Mouse (Mus musculus): ENCODE results near the gene Gm17604. TPM values are rescaled to one million over a fixed set of nuclear protein-coding genes. Genes with fewer than 3 reads are reported as not detected.

Gm17604 gene
- polyA plus RNA-seq (2014; fragmentation: Nextera tagmentation; extraction: Ambion mirVana): not detected in 2 replicates

DNA sequence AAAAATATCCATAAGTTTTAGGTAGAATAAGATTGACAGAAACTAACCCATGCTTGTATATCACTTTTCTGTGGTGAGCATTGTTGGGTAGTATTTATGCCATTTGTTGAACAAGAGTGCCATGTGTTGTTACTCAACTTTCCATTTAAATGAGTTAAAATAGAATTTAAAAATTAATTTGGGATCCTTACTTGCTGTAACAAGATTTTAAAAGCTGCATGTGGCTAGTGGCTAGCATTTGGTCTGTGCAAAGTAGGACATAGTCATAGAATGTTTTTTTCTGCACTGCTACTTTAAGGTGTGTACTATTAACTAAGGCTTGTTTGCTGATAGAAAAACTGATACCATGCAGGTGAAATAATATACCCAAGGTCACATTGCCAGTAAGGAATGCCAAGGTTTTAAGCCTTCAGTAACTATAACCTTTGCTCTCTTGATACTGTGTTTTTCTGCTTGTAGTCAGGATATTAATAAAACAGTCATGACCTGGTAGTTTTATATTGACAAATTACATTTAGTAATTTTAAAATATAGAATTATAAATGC lies at the start of gene Gm17604:
Gene Gm17604, minus strand, starts transcription at position 51 of the 546 bp plus-strand sequence.
- no peaks in the 10 kb centered on the region for H3K27me3 ChIP-seq (ENCODE audit: control insufficient read depth, insufficient read depth, low read length)
- H3K9me3 ChIP-seq (ENCODE audit: control insufficient read depth, low read length): no peaks in the 10 kb centered on the region

DNA sequence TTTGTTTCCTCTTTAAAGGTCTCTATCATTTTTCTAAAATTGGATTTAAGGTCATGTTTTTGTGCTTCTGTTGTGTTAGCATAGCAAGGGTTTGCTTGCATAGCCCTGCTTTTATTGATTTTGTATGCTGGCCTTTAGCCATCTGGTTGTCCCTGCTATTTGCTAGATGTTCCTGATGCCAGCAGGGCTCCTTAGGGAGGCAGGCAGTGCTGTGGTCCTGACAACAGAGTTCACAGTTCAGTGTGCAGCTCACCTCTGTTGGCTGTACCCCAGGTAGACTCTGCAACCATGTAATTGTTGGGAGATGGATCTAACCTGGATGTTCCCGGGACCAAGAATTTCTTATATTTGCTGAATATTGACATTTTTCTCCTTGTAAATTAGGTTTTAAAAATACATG lies 45.3 kb upstream of the Gm17604 start:
- WGBS: 97% methylated on average over 1 of the region's 1 CpGs
- no peaks in the 10 kb centered on the region for H3K4me1 ChIP-seq (ENCODE audit: control insufficient read depth, insufficient read depth, low read length)
- no peak overlapping the region for H3K27ac ChIP-seq (ENCODE audit: low read depth, low read length)
- no peak overlapping the region for H3K9ac ChIP-seq (ENCODE audit: low read depth, low read length)
- no peaks in the 10 kb centered on the region for H3K27me3 ChIP-seq (ENCODE audit: control insufficient read depth, insufficient read depth, low read length)
- H3K9me3 ChIP-seq (ENCODE audit: control insufficient read depth, low read length): no peaks in the 10 kb centered on the region
- ATAC-seq (ENCODE audit: low FRiP score, low TSS enrichment): no peak
- H3K4me2 ChIP-seq (replicated peaks; ENCODE audit: low read depth, low read length): no peak overlapping the region
- H3K36me3 ChIP-seq (ENCODE audit: control insufficient read depth, insufficient read depth, low read length): no peaks in the 10 kb centered on the region
- H3K4me3 ChIP-seq (ENCODE audit: low read length): no peak overlapping the region

More for the DNA sequence above, at the start of gene Gm17604:
- no peak within 1 kb of the TSS for H3K27ac ChIP-seq (ENCODE audit: low read depth, low read length)
- H3K36me3 ChIP-seq (ENCODE audit: control insufficient read depth, insufficient read depth, low read length): no peaks in the 10 kb centered on the region
- no peak for ATAC-seq (ENCODE audit: low FRiP score, low TSS enrichment)
- H3K4me1 ChIP-seq (ENCODE audit: control insufficient read depth, insufficient read depth, low read length): no peaks in the 10 kb centered on the region
- no peak within 1 kb of the TSS for H3K4me3 ChIP-seq (ENCODE audit: low read length)
- no peak within 1 kb of the TSS for H3K9ac ChIP-seq (ENCODE audit: low read depth, low read length)
- H3K4me2 ChIP-seq (replicated peaks; ENCODE audit: low read depth, low read length): no peak within 1 kb of the TSS

DNA sequence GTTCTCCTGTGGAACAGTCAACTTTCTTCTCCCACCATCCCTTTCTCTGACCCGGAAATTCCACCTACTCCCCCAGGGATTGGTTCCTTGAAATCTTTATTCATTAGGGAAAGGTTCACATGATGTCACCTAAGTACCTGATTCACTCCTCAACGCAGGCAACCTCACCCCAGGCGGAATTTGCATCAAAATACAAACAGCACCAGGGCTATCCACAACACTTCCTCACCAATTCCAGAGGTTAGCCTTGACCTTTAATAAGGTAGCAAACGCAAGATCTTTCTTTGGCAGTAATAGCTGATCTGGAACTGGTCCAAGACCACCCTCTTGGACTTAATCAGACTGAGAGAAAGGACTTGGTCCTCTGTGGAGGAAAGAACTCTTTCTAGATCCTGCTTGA lies 1.5 kb downstream of the Gm17604 start:
- WGBS: 28% methylated on average over 4 of the region's 4 CpGs
- H3K4me2 ChIP-seq (replicated peaks; ENCODE audit: low read depth, low read length): no peak overlapping the region
- no peak for ATAC-seq (ENCODE audit: low FRiP score, low TSS enrichment)
- H3K27me3 ChIP-seq (ENCODE audit: control insufficient read depth, insufficient read depth, low read length): no peaks in the 10 kb centered on the region; the same call in 1 of the 2 replicates
- no peak overlapping the region for H3K9ac ChIP-seq (ENCODE audit: low read depth, low read length)
- no peaks in the 10 kb centered on the region for H3K4me1 ChIP-seq (ENCODE audit: control insufficient read depth, insufficient read depth, low read length)
- H3K27ac ChIP-seq (ENCODE audit: low read depth, low read length): no peak overlapping the region
- no peak overlapping the region for H3K4me3 ChIP-seq (ENCODE audit: low read length)
- no peaks in the 10 kb centered on the region for H3K36me3 ChIP-seq (ENCODE audit: control insufficient read depth, insufficient read depth, low read length)
- H3K9me3 ChIP-seq (ENCODE audit: control insufficient read depth, low read length): no peaks in the 10 kb centered on the region

DNA sequence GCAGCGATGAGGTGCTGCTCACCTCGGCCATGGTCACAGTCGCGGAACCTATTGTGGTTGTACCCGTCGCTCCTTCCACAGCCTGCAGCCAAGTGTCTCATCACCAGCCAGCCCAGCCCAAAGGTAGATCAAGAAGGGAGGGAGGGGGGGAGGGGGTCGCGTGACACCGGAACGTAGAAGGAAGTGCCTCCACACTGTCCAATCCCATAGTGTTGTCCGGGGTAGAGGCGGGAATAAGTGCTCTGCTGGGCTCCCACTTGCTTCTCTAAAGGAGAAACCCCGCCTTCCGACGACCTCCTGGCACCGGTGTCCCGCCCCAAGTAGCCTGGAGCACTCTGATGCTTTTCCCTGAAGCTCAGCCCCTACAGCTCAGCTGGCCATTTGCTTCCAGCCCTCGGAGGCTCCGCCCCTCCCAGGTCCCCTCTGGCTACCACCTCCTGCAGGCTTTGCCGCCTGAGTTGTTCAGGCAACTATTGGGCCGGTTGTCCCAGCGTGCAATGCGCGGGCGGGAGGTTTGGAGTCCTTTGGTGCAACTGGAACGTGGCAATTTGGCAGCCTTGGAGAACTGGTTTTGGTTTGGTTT lies 24.3 kb downstream of the Gm17604 start, which contains the start of the genes Mospd2 and Fancb:
Gene Mospd2, minus strand, starts transcription at position 183 of the 583 bp plus-strand sequence.
Gene Fancb, plus strand, starts transcription at position 400 of the 583 bp plus-strand sequence.
- peak within 1 kb of the TSS; percentile 55 for H3K4me3 ChIP-seq (ENCODE audit: low read length)
- peak within 1 kb of the TSS; percentile 47 for H3K4me2 ChIP-seq (replicated peaks; ENCODE audit: low read depth, low read length)
- 16% methylated on average over 26 of the region's 26 CpGs for WGBS
- no peak within 1 kb of the TSS for H3K27ac ChIP-seq (ENCODE audit: low read depth, low read length)
- H3K4me1 ChIP-seq (ENCODE audit: control insufficient read depth, insufficient read depth, low read length): no peaks in the 10 kb centered on the region
- H3K36me3 ChIP-seq (ENCODE audit: control insufficient read depth, insufficient read depth, low read length): no peaks in the 10 kb centered on the region
- H3K9me3 ChIP-seq (ENCODE audit: control insufficient read depth, low read length): no peaks in the 10 kb centered on the region
- H3K27me3 ChIP-seq (ENCODE audit: control insufficient read depth, insufficient read depth, low read length): no peaks in the 10 kb centered on the region
- peak within 1 kb of the TSS; percentile 59 for H3K9ac ChIP-seq (ENCODE audit: low read depth, low read length)
- ATAC-seq (ENCODE audit: low FRiP score, low TSS enrichment): peak; percentile 100

DNA sequence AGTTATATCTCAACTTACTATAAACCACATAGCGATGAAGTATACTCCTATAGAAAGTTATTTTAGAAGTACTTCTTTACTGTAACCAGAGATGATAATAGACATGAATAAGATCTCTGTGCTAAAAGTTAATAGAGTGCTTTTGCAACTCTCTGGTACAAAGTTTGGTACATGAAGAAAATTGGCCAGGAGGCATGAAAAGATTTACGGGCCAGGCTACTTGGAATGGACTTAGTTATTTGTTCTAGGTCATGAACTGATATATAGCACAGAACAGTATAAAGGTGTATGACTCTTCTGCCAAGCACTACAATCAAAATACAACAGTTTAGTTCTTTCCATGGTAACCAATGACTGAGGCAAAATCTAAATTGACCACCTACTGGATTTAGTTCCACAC lies 25.8 kb downstream of the Gm17604 start:
- 98% methylated on average over 2 of the region's 2 CpGs for WGBS
- no peak overlapping the region for H3K4me3 ChIP-seq (ENCODE audit: low read length)
- no peak overlapping the region for H3K9ac ChIP-seq (ENCODE audit: low read depth, low read length)

DNA sequence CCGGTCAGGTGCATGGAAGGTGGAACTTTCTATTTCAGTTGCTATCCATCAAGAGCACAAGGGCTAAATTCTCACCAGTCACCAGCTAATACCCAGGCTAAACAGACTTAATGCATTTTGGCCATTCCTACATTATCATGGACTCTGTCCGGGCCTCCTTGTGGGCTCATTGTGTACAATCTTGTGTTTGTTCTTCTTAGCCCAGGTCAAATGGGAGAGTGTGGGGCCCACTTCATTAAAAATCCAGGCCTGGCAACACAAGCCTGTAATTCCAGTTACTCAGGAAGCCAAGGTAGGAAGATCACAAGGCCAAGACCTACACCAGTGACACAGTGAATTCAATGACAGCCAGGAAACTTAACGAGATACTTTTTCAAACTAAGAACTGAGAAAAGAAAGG lies 33.4 kb downstream of the Gm17604 start:
- WGBS: 79% methylated on average over 3 of the region's 3 CpGs
- Histone ChIP-seq H3K27ac (ENCODE audit: low read depth, low read length) (no peak overlapping the region), H3K4me2 (replicated peaks; ENCODE audit: low read depth, low read length) (no peak overlapping the region), H3K9me3 (ENCODE audit: control insufficient read depth, low read length) (no peaks in the 10 kb centered on the region), H3K4me1 (ENCODE audit: control insufficient read depth, insufficient read depth, low read length) (no peaks in the 10 kb centered on the region), H3K4me3 (ENCODE audit: low read length) (no peak overlapping the region), H3K36me3 (ENCODE audit: control insufficient read depth, insufficient read depth, low read length) (no peaks in the 10 kb centered on the region), H3K27me3 (ENCODE audit: control insufficient read depth, insufficient read depth, low read length) (0 out of 2 replicates have a peak, but pooled peaks cover 2% of the 10 kb centered on the region), H3K9ac (ENCODE audit: low read depth, low read length) (no peak overlapping the region)
- no peak; the same call in 1 of the 2 replicates for ATAC-seq (ENCODE audit: low FRiP score, low TSS enrichment)

More for the DNA sequence above, 25.8 kb downstream of the Gm17604 start:
- no peaks in the 10 kb centered on the region for H3K36me3 ChIP-seq (ENCODE audit: control insufficient read depth, insufficient read depth, low read length)
- no peak overlapping the region for H3K27ac ChIP-seq (ENCODE audit: low read depth, low read length)
- no peaks in the 10 kb centered on the region for H3K4me1 ChIP-seq (ENCODE audit: control insufficient read depth, insufficient read depth, low read length)
- H3K27me3 ChIP-seq (ENCODE audit: control insufficient read depth, insufficient read depth, low read length): no peaks in the 10 kb centered on the region
- ATAC-seq (ENCODE audit: low FRiP score, low TSS enrichment): no peak
- peak overlapping the region; percentile 47 for H3K4me2 ChIP-seq (replicated peaks; ENCODE audit: low read depth, low read length)
- no peaks in the 10 kb centered on the region for H3K9me3 ChIP-seq (ENCODE audit: control insufficient read depth, low read length)

DNA sequence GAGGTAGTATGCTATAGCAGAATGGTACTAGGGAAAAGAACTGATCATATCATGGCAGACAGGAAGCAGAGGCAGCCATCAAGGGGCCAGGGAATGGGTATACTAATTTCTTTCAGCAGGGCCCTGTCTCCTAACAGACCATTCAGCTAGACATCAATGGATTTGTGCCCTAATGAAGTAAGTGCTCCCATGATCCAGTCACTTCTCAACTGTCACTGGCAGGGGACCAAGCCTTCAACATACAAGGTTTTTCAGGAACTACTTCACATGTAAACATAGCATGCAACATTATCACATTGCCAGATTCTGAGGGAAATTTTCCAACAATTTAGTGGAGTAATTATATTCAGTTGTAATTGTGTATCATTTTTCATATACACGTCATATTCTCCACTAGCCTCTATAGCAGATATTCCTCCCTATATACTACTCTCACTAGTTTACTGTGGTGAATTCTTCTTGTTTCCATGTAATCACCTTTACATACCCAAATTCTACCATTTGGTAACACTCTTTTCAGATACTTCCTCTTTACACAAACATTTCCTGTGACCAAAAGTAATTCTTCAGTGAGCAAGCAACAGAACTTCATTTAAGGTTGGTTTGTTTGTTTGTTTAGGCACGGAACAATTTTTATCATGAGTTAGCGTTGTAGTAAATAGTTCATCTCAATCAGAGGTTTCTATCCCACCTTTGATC lies 38.7 kb downstream of the Gm17604 start:
- 84% methylated on average over 3 of the region's 3 CpGs for WGBS
- no peak overlapping the region for H3K4me2 ChIP-seq (replicated peaks; ENCODE audit: low read depth, low read length)
- no peak overlapping the region for H3K27ac ChIP-seq (ENCODE audit: low read depth, low read length)
- H3K9me3 ChIP-seq (ENCODE audit: control insufficient read depth, low read length): no peaks in the 10 kb centered on the region
- no peaks in the 10 kb centered on the region for H3K4me1 ChIP-seq (ENCODE audit: control insufficient read depth, insufficient read depth, low read length)
- no peaks in the 10 kb centered on the region for H3K27me3 ChIP-seq (ENCODE audit: control insufficient read depth, insufficient read depth, low read length)
- no peak overlapping the region for H3K4me3 ChIP-seq (ENCODE audit: low read length)
- H3K36me3 ChIP-seq (ENCODE audit: control insufficient read depth, insufficient read depth, low read length): no peaks in the 10 kb centered on the region
- no peak for ATAC-seq (ENCODE audit: low FRiP score, low TSS enrichment)
- H3K9ac ChIP-seq (ENCODE audit: low read depth, low read length): no peak overlapping the region
